Mouse (Mus musculus) cerebellum, adult 18-20 months (tissue): ENCODE results near the gene Csnk1d.

Experiments used
- DNase-seq, 2 experiments: peaks; one replicate each; pipeline ENCODE4 v3.0.0; 2021

Csnk1d gene

DNA sequence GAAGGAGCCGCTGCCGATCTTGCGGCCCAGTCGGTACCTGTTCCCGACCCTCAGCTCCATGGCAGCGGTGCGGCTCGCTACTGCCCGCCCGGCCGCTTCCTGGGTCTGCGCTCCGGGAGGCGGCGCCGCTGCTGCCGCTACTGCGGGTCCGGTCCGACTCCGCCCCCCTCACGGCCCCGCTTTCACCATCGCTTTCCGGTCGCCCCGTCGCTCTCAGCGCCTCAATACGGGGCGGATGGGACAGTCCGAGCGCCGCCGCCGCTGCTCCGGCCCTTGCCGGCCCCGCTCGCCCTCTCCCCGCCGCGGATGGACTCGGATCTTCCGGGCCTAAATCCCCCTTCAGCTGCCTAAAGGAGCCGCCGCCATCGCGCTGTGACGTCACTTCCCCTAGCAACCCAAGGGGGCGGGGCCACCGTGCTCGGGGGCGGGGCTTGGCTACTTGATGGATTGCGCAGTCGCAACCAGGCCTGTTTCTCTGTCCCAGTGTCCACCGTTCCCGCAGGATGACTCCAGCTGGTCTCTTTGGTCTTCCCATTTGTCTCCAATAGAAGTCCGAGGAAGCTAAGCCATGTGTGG is at the start of gene Csnk1d:
Gene Csnk1d, minus strand, starts transcription at position 380 of the 576 bp plus-strand sequence.
- peak; percentile 98 to 100 for DNase-seq

DNA sequence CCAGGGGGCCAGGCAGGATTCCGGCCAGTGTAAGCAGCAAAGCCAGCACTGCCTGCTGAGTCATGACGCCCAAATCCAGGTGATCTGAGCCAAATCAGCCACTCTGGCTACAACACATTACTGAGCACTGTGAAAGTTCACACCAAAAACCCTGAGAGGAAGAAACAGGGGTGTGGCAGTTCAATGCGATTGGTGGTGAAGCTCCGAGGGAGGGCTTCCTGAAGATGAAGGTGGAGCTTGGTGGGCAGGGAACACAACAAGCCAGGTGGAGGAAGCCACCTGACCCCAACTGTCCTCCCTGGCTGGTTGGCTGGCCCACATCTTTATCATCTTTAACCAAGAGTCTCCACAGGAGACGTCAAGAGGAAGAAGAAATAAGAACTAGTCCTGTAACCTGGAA is 48.2 kb upstream of the Csnk1d start, which contains the start of gene Cd7:
Gene Cd7, minus strand, starts transcription at position 117 of the 400 bp plus-strand sequence.
- DNase-seq, result no peak

DNA sequence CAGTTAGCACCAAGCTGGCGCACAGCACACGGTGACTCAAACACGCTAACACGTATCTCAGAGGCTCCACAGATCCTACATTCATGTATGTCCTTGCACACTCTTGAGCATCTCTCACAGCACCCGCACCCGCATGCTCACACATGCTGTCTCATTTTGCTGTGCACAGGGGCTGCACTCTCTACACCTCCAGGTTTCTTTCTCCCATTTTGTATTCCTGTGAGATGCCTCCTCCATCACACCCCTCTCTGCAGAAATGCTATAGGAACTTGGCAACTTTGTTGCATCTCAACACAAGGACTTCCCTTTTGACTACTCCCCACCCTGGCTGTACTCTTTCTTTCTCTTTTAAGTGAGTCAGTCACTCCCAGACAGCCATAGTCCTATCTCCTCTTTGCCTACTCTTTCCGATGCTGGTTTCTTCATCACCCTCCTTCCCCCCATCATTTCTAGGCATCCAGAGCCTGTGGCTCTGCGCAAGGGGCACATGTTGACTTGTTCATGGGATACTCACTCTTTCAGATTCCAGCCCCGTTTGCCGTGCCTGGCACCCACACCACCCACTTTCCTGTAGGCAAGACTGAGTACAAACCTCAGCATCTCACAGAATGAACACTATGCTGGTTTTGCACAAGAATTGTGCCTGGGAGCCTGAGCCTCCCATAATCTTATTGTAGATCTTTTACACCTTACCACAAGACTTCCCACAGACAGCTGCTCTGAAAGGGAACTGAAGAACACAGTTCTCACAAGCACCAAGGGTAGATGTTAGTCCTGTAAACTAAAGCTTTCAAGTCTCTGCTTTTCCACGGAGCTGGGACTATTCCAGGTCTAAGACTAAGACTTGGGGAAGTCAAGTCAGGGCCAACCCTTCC is 47.5 kb upstream of the Csnk1d start:
- no peak for DNase-seq

DNA sequence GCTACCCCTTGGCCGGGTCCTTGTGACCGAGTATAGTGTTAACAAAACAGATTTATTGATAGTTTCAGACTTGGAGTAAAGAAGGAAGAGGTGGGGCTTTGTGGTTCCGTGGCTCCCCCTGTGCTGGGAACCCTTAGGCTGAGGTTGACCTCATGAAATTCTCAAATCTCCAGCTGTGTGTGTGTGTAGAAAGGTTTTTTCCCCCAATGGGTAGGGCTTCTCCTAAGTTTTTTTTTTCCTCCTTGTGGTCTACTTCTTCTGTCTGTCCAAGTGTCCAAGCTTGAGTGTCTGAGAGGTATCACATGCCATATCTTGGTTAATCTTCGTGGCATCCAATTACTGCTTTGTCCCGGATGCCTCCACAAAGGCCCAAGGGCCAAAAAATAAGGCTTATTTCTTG is 42.0 kb upstream of the Csnk1d start:
- DNase-seq, result no peak

DNA sequence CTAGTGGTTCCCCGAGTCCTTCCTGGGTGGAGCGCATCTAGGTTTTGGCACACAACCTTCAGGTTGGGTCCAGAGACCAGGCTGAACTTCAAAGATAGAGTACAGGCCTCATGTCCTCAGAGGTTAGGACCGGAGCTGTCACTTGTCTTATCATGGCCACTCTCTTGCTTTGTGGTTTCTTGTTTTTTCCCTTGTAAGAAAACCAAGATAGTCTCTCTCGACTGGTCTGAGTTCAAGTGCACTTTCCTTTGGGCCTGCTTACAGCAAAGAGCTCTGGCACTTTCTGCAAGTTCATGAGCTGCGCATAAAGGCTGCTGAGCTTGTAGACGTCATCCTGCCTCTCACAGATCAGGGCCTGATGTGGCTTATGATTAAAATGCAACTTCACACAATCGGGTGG is 36.1 kb upstream of the Csnk1d start:
- no peak for DNase-seq

DNA sequence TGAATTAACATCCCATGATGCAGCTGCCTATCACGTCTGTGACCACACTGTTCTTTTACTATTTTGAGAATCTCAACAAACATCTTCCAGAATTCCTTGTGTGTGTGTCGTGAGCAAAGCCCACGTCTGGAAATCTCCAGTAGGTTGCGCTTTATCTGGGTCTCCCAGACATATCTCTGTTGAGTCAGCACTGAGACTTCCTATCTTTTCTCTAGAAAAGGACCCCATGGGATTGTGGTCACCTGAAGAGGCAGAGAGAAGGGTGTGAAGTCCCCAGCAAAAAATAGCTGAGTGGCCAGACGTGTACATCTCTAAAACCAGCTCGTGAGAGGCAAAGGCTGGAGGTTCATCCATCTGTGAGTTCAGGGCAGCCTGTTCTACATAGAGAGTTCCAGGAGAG is 33.0 kb upstream of the Csnk1d start:
- DNase-seq, result no peak

DNA sequence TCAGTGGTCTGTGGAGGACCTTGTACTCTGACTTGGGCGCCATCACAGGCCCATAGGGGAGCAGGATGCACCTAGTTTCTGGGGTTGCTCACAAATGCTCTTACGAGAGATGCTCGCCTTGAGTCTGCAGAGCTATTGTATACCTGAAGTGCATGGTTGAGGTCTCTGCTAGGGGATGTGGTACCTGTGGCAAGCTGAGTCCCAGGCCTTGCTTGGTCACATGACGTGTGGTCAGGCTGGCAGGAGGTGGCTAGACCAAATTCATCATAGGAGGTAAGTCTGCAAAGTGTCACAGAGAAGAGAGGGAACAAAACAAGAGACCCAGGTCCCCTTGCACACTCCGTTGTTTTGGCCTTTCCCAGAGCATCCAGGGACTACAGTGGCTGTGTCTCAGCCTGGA is 28.4 kb upstream of the Csnk1d start:
- no peak for DNase-seq

DNA sequence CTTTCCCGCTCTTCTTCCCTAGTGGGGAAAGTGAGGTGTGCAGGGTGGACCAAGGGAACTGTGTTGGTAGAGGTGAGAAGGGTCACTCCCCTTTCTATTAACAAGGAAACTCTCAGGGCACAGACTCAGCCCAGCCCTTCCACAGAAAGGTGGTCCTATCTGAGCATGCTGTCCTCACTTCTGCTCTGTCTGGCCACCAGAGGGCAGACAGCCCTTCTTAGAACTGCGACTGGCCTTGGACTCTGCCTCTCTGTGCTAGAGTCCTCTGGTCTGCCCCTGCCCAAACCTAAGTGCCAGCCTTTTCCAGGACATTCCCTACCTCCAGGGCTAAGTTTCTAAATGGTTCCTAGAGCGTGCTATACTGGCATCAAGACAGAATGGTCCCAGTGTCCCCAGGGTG is 26.6 kb upstream of the Csnk1d start:
- DNase-seq, result peak; percentile 59 to 61

DNA sequence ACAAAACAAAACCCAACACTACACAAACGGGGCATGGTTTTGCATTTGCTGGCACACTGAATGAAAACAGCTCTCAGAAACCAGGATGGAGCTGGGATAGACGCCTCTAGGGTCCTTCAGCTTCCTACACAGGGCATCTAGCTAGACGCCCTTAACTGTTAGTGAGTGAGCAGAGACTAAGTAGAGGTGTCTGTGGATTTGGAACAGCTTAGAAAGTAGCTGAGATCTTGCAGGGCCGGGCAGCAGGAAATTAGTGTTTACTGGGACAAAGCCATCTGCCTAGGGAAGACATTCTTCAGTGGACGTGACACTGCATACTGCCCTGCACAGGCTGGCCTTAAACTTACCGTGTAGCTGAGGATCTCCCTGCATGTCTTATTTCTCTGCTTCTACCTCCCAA is 24.3 kb upstream of the Csnk1d start:
- DNase-seq, result peak in 1 of 2 experiments; percentile 30

DNA sequence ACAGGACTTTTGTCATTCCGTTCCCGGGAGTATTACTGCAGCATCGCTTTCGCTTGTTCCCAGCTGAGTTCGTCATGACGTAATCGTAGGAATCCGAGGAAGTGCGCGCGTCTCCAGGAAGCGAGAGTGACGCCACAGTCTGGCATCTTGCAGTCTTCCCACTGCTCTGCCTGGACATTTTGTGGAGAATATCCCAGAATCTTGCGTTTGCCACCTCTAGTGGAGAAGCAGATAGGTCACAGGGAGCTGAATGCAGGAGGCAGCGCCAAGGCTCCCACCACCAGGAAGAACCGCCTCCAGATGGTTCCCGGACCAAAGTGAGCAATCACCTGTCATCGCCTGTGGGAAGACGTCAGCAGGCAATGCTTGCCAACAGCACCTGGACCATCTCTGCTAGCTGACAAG is 23.8 kb upstream of the Csnk1d start:
- DNase-seq, result peak; percentile 81 to 84

DNA sequence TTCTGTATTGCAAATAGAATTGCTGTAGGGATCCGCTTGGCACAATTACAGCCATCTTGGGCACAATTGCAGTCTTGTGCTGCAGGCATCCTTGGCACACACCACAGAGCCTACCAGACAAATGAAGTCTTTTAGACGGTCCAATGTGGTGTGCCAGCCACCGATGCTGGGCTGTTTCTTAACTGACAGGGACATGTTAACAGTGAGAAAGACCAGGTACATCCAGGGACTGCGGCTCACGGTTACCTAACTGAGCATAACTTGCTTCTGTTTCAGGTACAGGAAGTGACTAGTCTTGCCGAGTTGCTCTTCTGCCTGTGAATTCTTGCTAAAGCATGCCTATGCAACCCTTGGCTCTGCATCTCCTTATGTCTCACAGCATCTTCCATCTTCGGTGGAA is 22.5 kb upstream of the Csnk1d start:
- no peak for DNase-seq

DNA sequence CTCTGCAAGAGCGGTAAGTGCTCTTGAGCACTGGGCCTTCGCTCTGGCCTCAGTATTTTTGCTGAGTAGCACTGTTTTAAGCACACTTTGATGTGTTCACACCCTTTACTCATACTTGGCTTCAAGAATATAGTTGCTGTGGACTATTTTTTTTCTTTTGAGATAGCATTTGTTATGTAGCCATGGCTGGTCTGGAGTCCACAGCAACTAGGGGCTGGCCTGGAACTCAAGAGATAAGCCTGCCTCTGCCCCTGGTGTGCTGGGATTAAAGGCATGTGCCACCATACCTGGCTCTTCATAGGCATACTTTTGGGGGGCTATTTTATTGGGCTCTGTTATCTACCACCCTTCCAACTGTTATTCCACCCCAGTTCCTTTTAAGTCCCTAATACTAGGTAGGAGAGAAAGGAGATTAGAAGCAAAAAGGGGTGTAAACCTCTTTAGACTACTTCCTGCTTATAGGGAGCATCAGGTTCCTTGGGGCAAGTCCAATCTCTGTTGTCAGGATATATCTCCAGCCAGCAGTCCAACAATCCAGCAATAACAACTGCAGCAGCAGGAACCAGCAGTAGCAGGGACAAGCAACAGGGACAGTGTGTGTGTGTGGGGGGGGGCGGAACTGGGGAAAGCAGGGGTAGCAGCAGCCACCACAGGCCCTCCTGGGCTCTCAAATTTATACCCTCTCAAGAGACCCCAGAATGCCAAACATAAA is 19.1 kb upstream of the Csnk1d start:
- DNase-seq, result no peak

DNA sequence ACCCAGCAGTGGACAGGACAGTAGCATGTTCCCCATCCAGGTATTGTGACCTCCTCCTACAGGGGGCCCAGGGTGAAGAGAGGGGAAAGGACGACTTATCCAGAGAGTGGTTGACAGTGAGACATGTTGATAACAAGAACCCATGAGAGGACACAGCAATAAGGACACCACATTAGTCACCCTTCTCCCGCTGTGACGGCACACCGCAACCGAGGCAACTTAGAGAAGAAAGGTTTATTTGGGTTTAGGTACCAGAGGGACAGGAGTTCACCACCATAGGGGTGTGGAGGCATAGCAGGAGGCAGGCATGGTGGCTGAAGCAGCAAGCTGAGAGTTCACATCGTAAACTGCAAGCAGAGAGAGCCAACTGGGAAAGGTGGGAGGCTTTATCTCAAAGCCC is 15.1 kb upstream of the Csnk1d start:
- no peak for DNase-seq

DNA sequence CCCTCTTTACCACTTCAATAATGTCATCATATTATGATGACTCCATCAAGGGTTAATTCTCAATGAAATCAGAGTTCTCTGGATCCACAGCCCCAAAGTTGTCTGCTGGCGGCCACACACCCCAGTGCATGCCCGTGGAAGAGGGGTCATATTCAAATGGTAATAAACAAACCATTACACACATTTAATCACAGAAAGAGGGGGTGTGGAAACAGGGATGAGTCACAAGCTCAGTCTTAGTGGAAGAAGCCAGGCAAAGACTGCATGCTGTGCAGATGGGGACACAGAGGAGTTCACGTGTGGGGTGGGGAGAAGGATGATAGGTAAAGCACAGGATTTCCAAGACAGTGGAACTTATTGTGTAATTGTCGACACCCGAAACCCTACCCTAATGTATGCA is 13.2 kb upstream of the Csnk1d start:
- no peak for DNase-seq

DNA sequence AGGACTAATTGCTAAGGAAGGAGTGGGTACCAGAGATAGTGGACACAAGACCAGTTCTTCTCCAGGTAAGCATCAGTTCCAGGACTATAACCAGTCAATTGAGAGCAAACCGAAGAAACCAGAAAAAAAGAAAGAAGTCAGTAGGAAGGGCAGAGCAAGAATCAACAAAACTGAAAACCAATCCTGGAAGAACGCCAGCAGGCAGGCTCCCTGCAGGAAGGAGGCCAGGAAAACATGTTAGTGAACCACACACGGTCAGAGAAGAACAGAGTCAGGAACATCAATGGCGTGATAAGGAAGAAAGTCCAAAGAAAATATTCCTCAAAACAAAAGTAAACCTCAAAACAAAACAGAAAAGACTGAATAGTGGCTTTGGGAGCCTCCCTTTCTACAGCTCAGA is 10.8 kb upstream of the Csnk1d start:
- peak in 1 of 2 experiments; percentile 27 for DNase-seq

DNA sequence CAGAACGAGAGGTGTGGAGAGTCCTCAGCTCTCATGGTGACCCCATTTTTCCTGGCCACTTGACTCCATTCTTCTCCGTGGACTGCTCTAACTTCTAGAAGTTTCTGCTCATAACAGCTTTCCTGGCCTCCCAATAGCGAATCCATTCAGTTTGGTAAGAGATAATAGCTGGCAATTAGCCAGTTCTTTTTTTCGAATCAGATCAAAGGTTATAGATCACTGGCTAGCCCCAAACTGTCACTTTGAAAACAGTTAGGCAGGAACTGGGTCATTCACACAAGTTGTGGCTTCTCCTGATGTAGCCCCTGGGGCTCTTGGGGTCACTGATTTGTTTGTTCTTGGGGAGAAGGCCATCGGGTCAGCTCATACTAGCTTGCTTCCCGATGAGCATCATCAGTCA is 3.6 kb upstream of the Csnk1d start:
- DNase-seq, result no peak

DNA sequence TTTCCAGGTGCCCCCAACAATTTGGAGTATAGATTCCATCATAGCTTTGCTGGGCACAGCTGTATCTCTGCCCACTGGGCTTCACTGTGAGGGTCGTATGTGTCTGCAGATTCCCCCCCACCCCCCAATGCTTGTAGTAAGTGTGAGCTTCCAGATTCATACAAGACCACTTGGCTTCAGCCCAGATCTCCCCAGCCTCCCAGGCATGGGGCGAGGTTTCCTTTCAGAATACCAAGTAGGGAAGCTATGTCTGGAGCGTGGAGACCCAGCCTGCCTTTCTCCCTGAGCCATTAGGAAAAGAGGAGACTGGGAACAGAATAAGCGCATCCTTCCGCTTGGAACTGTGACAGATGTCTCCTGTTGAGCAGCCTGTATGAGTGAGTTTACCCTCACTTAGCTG is 2.5 kb upstream of the Csnk1d start:
- no peak for DNase-seq

DNA sequence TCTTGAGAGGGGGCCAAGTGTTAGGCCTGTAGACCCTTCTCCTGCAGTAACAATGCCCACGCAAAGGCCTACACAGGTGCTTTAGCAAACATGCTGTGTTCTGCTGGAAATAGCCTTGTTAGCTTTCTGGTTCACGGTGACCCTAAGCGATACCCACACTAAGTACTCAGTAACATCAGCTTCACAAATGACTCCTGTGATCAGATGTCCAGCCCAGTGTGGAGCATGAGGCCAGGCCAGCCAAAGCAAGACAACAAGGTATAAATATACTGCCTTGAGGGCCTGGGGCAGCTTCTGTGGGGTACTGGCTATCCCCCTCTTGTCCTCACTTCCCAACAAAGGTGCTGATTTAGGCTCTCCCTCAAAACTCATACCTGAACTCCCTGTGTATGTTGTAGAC is 1.9 kb upstream of the Csnk1d start:
- no peak for DNase-seq

DNA sequence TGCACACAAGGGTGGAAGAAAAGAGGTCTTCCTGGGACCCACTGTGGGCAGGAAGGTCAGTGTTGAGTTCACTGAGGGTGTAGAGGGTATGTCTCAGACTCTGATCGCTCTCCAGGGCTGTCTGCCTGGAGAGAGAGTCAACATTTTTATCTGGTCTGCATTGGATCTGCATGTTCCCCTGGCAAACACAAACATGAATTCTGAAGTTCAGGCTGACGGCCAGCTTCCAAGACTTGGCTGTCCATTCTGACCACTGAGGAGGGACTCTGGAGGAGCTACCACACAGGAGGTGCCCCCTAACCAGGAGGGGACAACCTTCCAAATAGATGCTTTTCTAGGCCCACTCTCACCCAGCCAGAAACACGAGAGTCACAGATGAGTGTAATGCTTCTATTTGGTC is 661 bp upstream of the Csnk1d start:
- DNase-seq, result peak in 1 of 2 experiments; percentile 43

DNA sequence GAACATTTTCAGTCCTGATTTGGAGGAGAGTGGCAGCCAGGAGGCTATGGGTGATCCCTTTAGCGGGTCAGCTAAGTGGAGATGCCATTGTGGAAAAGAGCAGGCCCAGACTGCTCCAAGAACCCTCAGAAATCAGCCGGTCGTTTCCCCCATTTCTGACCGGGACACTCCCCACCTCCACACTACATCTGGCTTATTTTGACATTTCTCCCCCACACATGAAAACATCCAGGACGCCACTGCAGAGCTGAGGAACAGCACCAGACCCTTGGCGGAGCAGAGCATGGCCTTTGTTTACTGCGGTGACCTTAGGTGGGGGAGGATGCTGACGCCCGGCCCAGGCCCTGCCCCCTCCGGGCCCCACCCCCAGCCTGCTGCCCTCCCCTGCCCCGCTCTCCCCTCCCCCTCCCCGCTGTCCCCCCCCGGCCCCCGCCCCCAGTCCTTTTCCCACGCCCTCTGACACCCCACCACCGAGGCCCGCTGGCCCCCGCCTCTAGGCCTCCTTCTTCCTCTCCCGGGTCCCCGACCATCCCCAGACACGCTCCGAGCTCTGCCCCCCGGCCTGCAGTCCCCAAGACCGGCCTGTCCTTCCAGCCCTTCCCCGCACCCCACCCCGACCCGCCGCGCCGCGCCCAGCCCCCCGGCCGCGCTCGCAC is 876 bp downstream of the Csnk1d start:
- peak; percentile 30 to 36 for DNase-seq

DNA sequence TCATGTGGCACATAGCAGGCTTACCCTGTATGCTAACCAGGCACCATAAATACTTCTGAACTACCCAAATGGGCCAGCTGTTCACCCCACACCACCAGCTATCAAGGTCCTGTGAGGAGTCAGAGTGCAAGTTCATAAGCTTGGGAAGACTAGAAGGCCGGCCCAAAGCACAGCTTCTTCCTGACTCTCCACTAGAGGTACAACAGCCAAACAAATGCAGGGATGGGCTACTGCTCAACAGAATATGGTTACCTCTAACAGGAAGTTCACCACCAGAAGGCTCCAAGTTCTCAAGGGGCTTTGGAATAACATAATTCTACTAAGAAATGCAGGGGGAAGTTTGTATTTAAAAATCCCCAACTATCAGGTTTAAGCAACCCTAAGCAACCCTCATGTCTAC is 1.6 kb downstream of the Csnk1d start:
- no peak for DNase-seq

DNA sequence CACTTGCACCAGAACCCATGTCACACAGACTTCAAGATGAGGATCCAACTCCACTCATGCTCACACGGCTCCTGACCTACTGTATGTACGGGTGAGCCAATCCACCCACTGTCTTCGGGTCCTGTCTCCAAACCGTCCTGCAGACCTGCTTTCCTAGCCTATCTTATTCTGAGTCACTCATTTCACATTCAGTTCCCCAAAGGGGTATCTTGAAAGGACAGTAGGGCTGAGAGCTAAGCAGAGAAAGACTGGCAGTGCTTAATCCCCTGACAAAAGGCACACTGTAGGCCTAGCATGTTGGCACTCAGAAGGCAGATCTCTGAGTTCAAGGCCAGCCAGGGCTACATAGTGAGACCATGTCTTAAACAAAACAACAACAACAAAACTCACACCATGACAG is 2.7 kb downstream of the Csnk1d start:
- no peak for DNase-seq

DNA sequence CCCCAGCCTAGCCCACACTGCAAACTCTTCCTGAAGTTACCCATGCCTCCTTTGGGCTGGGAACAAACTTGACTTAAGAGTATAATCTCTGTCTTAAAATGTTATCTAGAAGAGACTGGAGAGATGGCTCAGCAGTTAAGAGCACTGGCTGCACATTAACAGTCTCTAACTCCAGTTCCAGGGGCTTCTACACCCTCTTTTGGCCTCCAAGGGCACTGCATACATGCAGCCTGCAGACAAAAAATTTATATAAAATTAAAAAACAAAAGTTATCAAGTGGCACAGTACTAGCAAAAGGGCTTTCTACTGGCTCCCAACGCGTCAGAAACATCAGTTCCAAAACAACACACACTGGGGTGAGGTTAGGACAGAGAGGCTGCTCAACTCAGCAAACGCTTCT is 3.5 kb downstream of the Csnk1d start:
- DNase-seq, result no peak
